Mouse (Mus musculus): ENCODE measurements around the gene Btbd17. TPM values are rescaled to one million over a fixed set of nuclear protein-coding genes. Genes with fewer than 3 reads are reported as not detected.

Btbd17 gene
- total RNA-seq, 2 experiments from 2014 or later = 12.5 to 14.7 TPM

GRCm38 (mm10) chr11:114807025-114807424 lies 11.3 kb upstream of the Btbd17 start:
- DNase-seq = no peak
- intact Hi-C loops (cut with DNase I) = no loop called here

GRCm38 (mm10) chr11:114803990-114804389 lies 8.2 kb upstream of the Btbd17 start:
- DNase-seq = no peak
- intact Hi-C loops (cut with DNase I) = no loop called here

DNA sequence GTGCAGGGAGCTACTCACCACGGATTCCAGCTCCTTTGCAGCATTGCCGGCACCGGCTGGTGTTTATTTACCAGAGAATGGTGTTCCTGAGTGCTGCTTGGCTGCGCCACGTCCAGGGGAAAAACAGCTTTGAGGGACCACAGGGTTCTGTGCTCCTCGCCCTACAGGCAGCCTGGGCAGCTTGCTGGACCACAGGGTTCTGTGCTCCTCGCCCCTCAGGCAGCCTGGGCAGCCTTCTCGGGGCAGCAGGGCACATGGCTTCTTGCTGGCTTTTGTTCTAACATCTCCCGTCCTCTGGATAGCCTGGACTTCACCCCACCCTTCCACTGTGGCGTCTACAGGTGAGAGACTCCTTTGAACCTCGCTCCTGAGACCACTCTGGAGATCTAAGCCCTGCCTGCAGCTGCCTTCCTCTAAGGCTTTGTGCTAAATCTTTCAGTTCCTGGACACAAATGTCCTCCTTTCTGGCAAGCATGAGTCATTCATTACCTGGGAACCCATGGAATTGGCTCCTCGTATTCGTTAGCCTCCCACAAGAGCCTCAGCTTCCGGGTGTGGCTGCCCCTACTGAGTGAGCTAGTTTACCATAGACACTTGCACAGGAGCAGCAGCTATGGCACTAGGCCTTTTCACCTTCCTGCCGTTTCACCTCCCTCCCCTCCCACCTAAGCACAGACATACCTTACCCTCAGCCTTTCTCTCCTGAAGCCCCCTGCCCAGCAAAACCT lies 7.0 kb upstream of the Btbd17 start:
- DNase-seq = no peak
- intact Hi-C loops (cut with DNase I) = no loop called here

DNA sequence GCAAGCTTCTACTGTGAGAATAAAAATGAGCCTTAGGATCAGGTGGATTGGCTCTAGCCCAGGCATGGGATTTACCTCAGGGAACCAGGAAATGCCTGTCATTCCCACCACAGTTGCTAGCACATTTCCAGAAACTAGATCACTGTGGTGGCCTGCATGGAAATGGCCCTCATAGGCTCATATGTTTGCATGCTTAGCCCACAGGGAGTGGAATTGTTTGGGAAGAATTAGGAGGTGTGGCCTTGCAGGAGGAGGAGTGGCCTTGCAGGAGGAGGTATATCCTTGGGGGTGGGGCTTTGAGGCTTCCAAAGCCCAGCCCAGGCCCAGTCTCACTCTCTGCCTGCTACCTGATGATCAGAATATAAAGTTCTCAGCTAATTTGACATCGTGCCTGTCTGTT lies 6.2 kb upstream of the Btbd17 start:
- intact Hi-C loops (cut with DNase I) = no loop called here
- no peak for DNase-seq

DNA sequence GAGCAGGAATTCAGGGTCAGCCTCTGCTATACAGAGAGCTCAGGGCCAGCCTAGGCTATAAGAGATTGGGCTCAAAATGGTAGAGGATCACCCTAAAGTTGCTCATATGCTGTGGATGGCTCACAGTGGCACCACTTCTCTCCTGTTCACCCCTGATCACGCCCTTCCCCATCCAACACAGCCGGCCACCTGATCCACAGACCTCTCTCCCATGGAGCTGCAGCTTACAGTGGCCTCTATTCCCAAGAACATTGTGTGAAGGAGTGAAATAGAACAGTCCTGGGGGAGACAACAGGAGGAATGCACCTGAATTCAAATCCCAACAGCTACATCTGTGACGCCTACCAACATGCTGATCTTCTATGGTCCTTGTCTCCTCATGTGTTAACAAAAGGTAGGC lies 2.9 kb upstream of the Btbd17 start, which contains the start of gene Gpr142:
TSS of gene Gpr142 (plus strand) at position 301 of the 400 bp plus-strand sequence.
- DNase-seq = no peak
- intact Hi-C loops (cut with DNase I) = no loop called here

- intact Hi-C loops (cut with DNase I) = no loop called here
- no peak for DNase-seq
Measured at GRCm38 (mm10) chr11:114797981-114798380, 2.2 kb upstream of the Btbd17 start.

DNA sequence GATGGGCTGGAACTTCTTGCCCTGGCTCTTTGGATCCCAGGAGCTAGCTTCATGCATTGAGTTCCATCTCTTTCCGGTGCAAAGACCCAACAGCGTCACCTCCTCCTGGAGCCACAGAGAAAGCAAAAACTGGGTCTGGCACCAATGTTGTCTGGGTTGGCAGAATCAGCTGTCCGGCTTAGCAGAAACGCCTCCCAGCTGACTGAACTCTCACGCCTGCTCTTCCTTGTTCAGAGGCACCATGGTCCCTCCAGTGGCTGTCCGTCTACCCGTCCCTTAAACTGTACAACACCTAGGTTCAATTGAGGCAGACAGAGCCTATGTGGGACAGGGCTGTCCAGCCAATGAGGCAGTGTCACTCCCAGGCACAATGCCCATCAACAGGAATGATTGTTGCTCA lies 1.4 kb upstream of the Btbd17 start:
- peak; percentile 37 for DNase-seq
- intact Hi-C loops (cut with DNase I) = no loop called here

GRCm38 (mm10) chr11:114795231-114795746 lies 456 bp downstream of the Btbd17 start:
- intact Hi-C loops (cut with DNase I) = no loop called here
- peak; percentile 98 for DNase-seq

DNA sequence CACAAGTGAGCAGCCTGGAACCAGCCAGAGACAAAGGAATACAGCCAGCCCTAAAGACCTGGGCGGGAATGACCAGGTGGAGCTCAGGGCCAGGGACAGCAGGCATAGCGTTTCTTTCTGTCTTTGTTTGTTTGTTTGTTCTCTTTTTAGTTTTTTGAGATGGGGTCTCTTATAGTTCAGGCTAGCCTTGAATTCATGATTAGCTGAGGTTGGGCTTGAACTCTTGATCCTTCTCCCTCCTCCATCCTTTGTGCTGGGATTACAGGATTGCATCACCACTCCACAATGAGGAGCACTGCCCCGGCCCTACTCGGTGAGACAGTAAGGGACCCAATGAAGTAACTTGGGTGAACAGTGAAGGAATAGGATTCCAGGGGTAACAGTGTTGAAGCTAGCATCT lies 1.1 kb downstream of the Btbd17 start:
- intact Hi-C loops (cut with DNase I) = no loop called here
- DNase-seq = no peak

GRCm38 (mm10) chr11:114793868-114794545 lies 1.7 kb downstream of the Btbd17 start:
- DNase-seq = peak; percentile 56
- intact Hi-C loops (cut with DNase I) = no loop called here

- intact Hi-C loops (cut with DNase I) = no loop called here
- peak; percentile 40 for DNase-seq
Measured at GRCm38 (mm10) chr11:114792931-114793494, 2.7 kb downstream of the Btbd17 start.

DNA sequence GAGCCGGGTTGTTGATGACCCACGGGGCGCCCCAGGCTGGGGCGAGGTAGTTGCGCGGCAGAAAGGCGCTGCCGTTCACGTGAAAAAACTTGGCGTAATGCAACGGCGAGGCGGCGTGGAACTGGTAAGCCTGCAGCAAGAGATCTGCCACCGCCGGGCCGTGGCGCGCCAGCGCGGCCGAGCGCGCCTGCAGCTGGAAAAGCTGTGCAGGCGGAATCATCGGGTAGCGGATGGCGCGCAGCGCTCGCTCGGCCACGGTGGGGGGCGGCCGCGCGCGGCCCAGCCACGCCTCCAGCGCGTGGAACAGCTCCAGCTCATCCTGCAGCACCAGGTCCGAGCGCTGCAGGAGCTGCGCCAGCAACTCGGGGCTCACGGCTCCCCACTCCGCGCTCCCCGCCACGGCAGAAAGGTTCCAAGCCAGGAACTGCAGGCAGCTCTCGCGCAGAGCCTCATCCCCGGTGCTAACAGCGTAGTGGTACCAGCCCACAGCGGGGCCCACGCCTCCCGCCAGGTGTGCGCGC lies 3.8 kb downstream of the Btbd17 start:
- intact Hi-C loops (cut with DNase I) = no loop called here
- peak; percentile 66 for DNase-seq

- intact Hi-C loops (cut with DNase I) = no loop called here
- no peak for DNase-seq
Measured at GRCm38 (mm10) chr11:114791351-114791889, 4.3 kb downstream of the Btbd17 start.

DNA sequence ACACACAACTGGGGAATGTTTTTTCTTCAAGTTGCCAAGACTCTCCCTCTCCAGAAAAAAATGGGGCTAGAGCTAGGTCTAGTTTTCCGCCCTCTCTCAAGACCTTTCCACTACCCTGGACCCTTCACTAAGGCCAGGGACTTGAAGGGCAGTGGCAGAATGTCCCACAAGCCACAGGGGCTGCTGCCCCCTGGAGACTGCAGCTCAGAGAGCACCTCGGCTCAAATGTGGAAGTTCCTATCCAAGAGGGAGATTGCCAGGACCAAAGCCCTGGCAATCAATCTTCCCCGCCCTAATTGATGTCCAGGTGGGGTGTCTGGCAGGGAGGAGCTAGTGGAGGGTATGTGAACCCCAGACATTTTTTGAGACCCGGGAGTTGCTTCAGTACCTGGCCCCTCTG lies 4.9 kb downstream of the Btbd17 start:
- intact Hi-C loops (cut with DNase I) = no loop called here
- DNase-seq = no peak

- DNase-seq = no peak
- intact Hi-C loops (cut with DNase I) = no loop called here
Measured at GRCm38 (mm10) chr11:114790171-114790570, 5.6 kb downstream of the Btbd17 start.

DNA sequence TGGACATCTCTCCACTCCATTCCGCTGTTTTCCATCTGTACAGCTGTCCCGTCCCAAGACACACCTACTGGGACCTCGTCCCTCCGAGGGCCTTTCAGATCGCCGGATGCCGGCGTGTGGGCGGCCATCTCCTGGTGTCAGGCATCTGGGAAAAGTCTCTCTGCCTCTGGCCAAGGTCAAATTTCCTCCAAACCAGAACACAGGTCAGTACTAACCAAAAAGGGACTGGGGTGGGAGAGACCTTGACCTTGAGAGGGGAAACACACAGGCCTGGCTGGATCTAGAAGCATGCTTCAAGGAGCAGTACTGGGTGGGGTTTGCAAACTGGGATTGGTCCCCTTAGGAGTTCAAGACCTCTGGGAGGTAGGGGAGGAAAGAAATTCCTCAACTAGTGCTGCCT lies 6.0 kb downstream of the Btbd17 start:
- no peak for DNase-seq
- intact Hi-C loops (cut with DNase I) = loop anchor here (5.0 kb wide), 1 partner anchor 42 kb away; no protein-coding TSS in a partner anchor

DNA sequence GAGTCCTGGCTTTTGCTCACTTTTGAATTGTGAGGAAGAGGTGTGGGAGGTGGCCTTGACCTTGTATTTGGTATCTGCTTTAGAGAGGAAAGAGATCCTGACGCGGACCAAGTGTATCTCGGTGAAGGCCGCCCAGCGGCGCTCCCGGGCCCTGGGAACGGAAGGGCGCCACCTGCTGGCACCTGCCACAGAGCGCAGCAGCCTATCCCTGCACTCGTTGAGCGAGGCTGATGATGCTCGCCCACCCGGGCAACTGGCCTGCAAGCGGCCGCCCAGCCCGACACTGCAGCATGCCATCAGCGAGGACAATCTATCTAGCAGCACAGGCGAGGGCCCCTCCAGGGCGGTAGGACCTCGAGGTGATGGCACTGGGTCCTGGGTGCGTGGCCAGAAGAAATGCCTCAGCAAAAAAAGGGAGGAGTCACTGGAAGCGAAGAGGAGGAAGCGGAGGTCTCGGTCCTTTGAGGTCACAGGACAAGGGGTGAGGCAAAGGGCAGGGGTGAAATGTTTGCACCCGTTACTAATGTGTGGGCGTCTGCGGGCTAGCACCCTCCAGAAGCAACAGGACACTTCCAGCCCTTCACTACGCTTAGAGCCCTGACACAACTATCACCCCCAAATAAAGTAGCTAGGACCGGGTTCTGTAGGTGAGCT lies 6.6 kb downstream of the Btbd17 start:
- intact Hi-C loops (cut with DNase I) = loop anchor here (5.0 kb wide), 1 partner anchor 42 kb away; no protein-coding TSS in a partner anchor
- DNase-seq = peak; percentile 91

DNA sequence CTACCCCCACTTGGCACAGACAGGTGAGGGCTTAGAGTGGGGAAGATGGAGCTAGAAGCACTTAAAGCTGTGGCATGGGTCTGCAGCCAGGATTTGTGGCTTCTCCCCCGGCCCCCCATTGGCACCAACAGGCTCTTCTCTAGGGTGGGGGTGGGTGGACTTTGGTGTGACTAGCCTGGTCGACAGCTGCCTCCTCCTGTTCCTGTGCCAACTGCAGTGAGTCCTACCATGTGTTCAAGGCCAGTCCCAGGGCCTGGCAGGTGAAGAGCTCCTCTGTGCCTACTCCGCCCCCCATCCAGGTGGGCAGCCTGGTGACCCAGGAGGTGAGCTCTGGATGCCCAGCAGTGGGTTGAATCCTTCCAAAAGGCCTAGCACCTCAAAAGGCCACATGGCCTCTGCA lies 8.1 kb downstream of the Btbd17 start:
- DNase-seq = no peak
- intact Hi-C loops (cut with DNase I) = loop anchor here (5.0 kb wide), 1 partner anchor 40 kb away; no protein-coding TSS in a partner anchor

GRCm38 (mm10) chr11:114786326-114786725 lies 9.4 kb downstream of the Btbd17 start:
- no peak for DNase-seq
- intact Hi-C loops (cut with DNase I) = loop anchor here (5.0 kb wide), 1 partner anchor 39 kb away; no protein-coding TSS in a partner anchor

DNA sequence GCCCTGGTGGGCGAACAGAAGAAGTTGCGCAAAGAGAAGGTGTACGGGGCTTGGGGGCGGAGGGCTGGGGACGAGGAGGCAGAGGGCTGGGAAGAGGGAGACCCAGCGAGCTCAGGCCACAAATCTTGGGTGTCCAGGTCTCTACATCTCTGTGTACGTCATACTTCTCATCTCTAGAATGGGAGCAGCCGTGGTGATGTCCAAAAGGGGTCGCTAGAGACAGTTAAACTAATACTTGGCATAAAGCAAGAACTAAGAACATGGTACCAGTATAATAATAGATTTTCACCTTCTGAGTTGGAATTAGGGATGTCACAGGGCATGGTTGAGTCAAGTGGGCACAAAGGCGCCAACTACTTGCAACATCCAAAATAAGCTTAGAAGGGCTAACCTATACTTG lies 9.9 kb downstream of the Btbd17 start:
- intact Hi-C loops (cut with DNase I) = loop anchor here (5.0 kb wide), 1 partner anchor 39 kb away; no protein-coding TSS in a partner anchor
- DNase-seq = no peak
